Mouse (Mus musculus): ENCODE data around the gene Hsf2bp. TPM values are rescaled to one million over a fixed set of nuclear protein-coding genes. Genes with fewer than 3 reads are reported as not detected.

Hsf2bp gene
- total and polyA plus RNA-seq, 3 experiments: 0.04 to 0.15 TPM; not detected in 1

DNA sequence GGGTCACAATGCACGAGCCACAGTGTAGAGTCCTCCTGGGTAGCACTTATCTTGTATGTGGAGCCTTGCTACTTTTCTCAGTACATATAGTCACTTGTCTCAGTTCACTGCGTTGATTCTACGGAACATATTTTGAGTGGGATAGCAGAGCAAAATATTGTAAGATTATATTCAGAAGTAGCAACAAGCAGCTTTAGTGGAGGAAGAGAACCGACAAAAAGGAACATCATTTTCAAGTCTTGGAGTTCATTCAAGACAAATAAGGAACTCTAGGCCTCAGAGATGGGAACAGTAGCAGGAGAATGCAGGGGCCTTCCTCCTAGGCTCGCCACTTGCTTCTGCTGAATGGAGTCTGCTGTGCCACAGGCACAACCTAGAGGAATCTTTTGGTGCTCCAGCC, 10.4 kb upstream of the Hsf2bp start:
- Histone ChIP-seq H3K4me1 (ENCODE audit: control insufficient read depth in 1 of 2, insufficient read depth in 2 of 2, low read length in 2 of 2) (no peaks in the 10 kb centered on the region), H3K79me2 (ENCODE audit: control insufficient read depth, insufficient read depth, low read length, poor library complexity) (peaks cover 34% of the 10 kb centered on the region), H3K27ac (ENCODE audit: control insufficient read depth, low read depth, low read length) (no peak overlapping the region), H3K9ac (ENCODE audit: control insufficient read depth, low read depth, low read length, poor library complexity, severe bottlenecking) (no peak overlapping the region), H3K27me3 (ENCODE audit: control insufficient read depth in 1 of 2, insufficient read depth in 2 of 2, low read length in 2 of 2) (no peaks in the 10 kb centered on the region), H3K4me3 (ENCODE audit: control insufficient read depth in 1 of 2, insufficient read depth in 1 of 2, low read depth in 2 of 2, low read length in 2 of 2) (no peak overlapping the region), H3K36me3 (ENCODE audit: control insufficient read depth in 1 of 2, insufficient read depth in 2 of 2, low read length in 2 of 2) (peaks cover 2 to 48% of the 10 kb centered on the region in 2 experiments), H3K9me3 (replicated peaks; ENCODE audit: insufficient read depth, low read length) (no peaks in the 10 kb centered on the region)
- no peak for DNase-seq (ENCODE audit: low read depth, low spot score)
- TF ChIP-seq POLR2A (IDR thresholded peaks at IDR 0.05; ENCODE audit: control insufficient read depth in 1 of 2, insufficient read depth in 1 of 2, low read depth in 1 of 2, low read length in 2 of 2, poor library complexity in 1 of 2): no peak
- TF ChIP-seq SMC3 (IDR thresholded peaks at IDR 0.05; ENCODE audit: low read depth, low read length): no peak
- TF ChIP-seq TCF12 (IDR thresholded peaks at IDR 0.05; ENCODE audit: low read depth, low read length): no peak
- no peak for TF ChIP-seq ZC3H11A (IDR thresholded peaks at IDR 0.05; ENCODE audit: low read depth, low read length)
- TF ChIP-seq UBTF (IDR thresholded peaks at IDR 0.05; ENCODE audit: borderline replicate concordance, insufficient read depth, low read depth, low read length): no peak
- TF ChIP-seq CTCF (IDR thresholded peaks at IDR 0.05 in 2 of 3, conservative IDR thresholded peaks at IDR 0.05 in 1 of 3; ENCODE audit: control insufficient read depth in 1 of 3, insufficient read depth in 1 of 3, low read depth in 2 of 3, low read length in 3 of 3, poor library complexity in 1 of 3, severe bottlenecking in 1 of 3): no peak
- TF ChIP-seq ZNF384 (IDR thresholded peaks at IDR 0.05; ENCODE audit: low read depth, low read length): no peak
- TF ChIP-seq ZKSCAN1 (IDR thresholded peaks at IDR 0.05; ENCODE audit: low read depth, low read length): no peak
- TF ChIP-seq MYC (IDR thresholded peaks at IDR 0.05; ENCODE audit: low read depth, low read length): no peak
- TF ChIP-seq ETS1 (IDR thresholded peaks at IDR 0.05; ENCODE audit: low read depth, low read length): no peak
- no peak for TF ChIP-seq MEF2A (IDR thresholded peaks at IDR 0.05; ENCODE audit: extremely low read depth, insufficient replicate concordance, low read depth, low read length, poor library complexity, severe bottlenecking)
- no peak for TF ChIP-seq JUND (IDR thresholded peaks at IDR 0.05; ENCODE audit: low read depth, low read length)
- TF ChIP-seq KAT2A (conservative IDR thresholded peaks at IDR 0.05; ENCODE audit: low read depth, low read length): no peak

DNA sequence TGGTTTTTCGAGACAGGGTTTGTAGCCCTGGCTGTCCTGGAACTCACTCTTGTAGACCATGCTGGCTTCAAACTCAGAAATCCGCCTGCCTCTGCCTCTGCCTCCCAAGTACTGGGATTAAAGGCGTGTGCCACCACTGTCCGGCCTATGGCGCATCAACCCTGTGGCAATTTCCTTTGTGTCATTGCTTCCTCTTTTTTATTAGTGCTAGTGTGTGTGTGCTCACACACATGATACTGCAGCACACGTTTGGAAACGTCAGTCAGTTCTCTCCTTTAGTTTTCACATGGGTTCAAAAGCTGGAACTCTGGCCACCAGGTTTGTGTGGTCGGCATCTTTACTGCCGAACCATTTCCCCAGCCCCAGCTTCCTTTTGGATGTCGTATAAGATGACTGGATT, 4.1 kb upstream of the Hsf2bp start:
- Histone ChIP-seq H3K9me3 (replicated peaks; ENCODE audit: insufficient read depth, low read length) (no peaks in the 10 kb centered on the region), H3K27ac (ENCODE audit: control insufficient read depth, low read depth, low read length) (no peak overlapping the region), H3K36me3 (ENCODE audit: control insufficient read depth in 1 of 2, insufficient read depth in 2 of 2, low read length in 2 of 2) (peaks cover 21 to 35% of the 10 kb centered on the region in 2 experiments), H3K9ac (ENCODE audit: control insufficient read depth, low read depth, low read length, poor library complexity, severe bottlenecking) (no peak overlapping the region), H3K4me3 (ENCODE audit: control insufficient read depth in 1 of 2, insufficient read depth in 1 of 2, low read depth in 2 of 2, low read length in 2 of 2) (no peak overlapping the region), H3K27me3 (ENCODE audit: control insufficient read depth in 1 of 2, insufficient read depth in 2 of 2, low read length in 2 of 2) (no peaks in the 10 kb centered on the region), H3K79me2 (ENCODE audit: control insufficient read depth, insufficient read depth, low read length, poor library complexity) (peaks cover 87% of the 10 kb centered on the region), H3K4me1 (ENCODE audit: control insufficient read depth in 1 of 2, insufficient read depth in 2 of 2, low read length in 2 of 2) (peaks cover 2 to 24% of the 10 kb centered on the region in 2 experiments; a peak in 3 of 4 replicates)
- no peak for TF ChIP-seq MAZ (IDR thresholded peaks at IDR 0.05; ENCODE audit: low read depth, low read length)
- TF ChIP-seq ZNF384 (IDR thresholded peaks at IDR 0.05; ENCODE audit: low read depth, low read length): no peak
- no peak for TF ChIP-seq USF1 (IDR thresholded peaks at IDR 0.05; ENCODE audit: low read depth, low read length)
- peak; percentile 30; the same call in 1 of the 2 replicates for TF ChIP-seq SIN3A (IDR thresholded peaks at IDR 0.05; ENCODE audit: low read length)
- TF ChIP-seq E2F4 (IDR thresholded peaks at IDR 0.05; ENCODE audit: borderline replicate concordance, low read depth, low read length): no peak
- TF ChIP-seq CHD1 (IDR thresholded peaks at IDR 0.05; ENCODE audit: low read depth, low read length): no peak
- TF ChIP-seq MAX (IDR thresholded peaks at IDR 0.05; ENCODE audit: low read length): peak; percentile 19; the same call in 1 of the 2 replicates
- no peak for TF ChIP-seq ZKSCAN1 (IDR thresholded peaks at IDR 0.05; ENCODE audit: low read depth, low read length)
- no peak for TF ChIP-seq NELFE (IDR thresholded peaks at IDR 0.05; ENCODE audit: low read depth, low read length)
- TF ChIP-seq ETS1 (IDR thresholded peaks at IDR 0.05; ENCODE audit: low read depth, low read length): no peak
- TF ChIP-seq MXI1 (IDR thresholded peaks at IDR 0.05; ENCODE audit: low read depth, low read length): 0 out of 2 replicates have a peak, but pooled peaks have one; percentile 50
- DNase-seq (ENCODE audit: low read depth, low spot score): peak; percentile 49

Measured in MEL (cell line).